Mouse (Mus musculus): ENCODE results near the gene Kcnn3.

The Kcnn3 gene

DNA sequence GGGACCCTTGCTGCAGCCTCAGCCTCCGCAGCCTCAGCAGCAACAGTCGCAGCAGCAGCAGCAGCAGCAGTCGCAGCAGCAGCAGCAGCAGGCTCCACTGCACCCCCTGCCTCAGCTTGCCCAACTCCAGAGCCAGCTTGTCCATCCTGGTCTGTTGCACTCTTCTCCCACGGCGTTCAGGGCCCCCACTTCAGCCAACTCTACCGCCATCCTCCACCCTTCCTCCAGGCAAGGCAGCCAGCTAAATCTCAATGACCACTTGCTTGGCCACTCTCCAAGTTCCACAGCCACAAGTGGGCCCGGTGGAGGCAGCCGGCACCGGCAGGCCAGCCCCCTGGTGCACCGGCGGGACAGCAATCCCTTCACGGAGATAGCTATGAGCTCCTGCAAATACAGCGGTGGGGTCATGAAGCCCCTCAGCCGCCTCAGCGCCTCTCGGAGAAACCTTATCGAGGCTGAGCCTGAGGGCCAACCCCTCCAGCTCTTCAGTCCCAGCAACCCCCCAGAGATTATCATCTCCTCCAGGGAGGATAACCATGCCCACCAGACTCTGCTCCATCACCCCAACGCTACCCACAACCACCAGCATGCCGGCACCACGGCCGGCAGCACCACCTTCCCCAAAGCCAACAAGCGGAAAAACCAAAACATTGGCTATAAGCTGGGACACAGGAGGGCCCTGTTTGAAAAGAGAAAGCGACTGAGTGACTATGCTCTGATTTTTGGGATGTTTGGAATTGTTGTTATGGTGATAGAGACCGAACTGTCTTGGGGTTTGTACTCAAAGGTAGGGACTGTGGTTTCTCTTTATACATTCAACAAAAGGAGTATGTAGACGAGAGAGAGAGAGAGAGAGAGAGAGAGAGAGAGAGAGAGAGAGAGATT is 896 bp downstream of the Kcnn3 start:
- DNase-seq: peak; percentile 62 to 76

DNA sequence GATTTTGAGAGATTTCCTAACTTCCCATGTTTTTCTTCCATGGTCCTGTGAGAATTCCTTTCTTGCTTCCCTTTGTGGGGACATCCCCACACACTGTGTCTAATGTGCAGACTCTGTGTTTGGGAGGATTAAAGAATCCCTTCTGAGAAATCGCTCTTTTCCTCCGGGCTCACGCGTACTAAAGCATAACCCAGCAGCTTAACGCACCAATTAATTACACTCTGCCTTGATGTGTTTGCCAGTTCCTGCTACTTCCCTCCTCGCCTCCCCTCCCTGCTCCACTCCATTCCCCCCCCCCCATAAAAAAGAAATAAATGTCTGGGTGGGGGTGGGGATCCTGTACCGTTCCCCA is 1.5 kb downstream of the Kcnn3 start:
- DNase-seq: no peak

DNA sequence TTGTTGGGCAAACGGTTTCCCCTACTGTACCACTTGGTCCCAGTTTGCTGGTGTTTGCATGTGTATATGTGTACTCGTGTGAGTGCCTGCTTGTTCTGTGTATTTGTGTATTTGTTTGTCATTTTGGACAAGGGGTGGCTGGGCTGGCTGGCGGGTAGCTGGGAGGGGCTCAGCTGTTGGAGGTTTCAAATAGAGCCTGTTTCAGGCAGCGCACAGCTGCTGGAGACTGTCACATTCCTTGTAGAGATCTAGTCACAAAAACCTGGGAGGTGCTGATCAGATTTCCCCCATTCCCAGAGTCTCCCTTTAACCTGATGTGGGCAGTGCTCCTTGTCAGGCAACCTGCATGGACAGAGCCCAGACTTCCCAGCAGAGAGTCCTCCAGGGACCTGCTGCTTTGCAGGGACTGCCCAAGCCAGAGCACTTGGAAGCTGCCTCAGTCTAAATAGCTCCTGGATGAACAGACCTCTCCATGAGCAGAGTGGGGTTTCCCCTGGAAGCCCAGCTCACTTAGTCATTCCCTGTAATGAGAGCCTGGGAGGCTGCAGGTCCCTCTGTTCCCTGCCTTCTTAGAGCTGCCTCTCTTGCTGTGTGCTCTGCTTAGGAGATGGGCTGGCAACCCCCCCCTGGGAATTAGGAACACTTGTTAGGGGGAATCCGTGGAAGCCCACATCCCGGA is 2.6 kb downstream of the Kcnn3 start:
- no peak for DNase-seq

DNA sequence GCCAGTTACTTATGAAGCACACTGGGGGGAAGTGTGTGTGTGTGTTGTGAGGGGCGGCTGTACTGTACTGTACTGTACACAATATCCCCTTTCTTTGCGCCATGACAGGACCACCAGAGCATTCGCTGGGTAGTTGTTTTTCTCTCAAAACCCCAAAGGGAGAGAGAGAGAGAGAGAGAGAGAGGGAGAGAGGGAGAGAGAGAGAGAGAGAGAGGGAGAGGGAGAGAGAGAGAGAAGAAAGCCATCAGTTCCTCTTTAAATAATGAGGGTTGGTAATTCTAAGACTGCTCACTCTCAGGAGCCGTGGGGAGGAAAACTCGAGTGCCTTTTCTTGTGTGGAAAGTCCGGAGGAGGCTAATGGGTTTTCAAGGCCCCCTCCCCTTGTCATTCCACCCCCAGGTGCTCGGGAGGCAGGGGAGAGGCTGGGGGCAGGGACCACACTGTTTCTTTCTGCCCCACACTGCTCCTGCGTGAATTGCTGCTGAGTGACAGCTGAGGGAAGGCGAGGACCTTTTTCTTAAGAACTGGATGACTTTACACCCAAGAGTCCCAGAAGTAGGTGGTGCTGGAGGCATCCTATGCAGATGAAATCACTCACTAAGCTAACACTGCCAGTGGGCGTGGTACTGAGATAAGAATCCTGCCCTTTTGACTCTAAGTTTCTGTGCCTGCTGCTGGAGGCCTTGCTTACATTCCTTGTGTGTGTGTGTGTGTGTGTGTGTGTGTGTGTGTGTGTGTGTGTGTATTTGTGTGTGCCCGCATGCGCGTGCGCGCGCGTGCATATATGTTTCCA is 6.5 kb downstream of the Kcnn3 start:
- peak; percentile 43 to 53 for DNase-seq

DNA sequence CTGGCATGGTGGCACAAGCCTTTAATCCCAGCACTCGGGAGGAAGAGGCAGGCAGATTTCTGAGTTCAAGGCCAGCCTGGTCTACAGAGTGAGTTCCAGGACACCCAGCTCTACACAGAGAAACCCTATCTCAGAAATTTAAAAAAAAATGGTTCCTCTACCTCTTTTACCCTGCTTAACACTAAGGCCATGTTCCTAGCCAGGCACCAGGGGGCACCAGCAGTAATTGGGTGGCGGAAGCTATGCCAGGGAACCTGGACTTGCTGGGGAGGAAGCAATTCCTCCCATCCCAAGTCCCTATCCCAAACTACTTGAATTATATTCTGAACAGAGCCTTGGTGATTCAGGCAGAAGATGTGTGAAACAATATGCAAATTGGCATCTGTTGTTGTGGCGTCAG is 9.8 kb downstream of the Kcnn3 start:
- DNase-seq: no peak

DNA sequence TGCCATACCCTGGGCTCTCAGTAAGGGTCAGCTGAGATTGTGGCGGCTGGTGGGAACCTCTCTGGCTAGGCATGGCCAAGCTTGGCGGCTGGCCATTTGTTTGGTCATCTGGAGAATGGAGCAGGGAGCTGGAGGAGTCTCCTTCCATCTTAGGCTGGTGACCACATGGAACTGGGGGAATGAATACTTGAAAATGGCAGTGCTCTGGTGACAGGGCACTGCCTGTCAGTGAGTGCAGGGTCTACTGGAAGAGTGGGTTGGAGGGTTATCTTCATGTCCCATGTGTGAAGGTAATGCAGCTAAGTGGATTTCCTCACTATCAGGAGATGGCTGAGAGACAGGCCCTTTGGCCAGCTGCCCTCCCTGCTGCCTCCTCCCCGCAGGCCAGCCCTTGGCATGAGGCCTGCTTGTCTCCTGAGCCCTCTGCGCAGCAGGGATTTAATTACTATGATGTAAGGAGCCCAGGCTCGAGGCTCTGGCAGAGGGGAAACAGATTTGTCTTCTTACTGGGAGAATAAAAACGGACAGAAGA is 14.7 kb downstream of the Kcnn3 start:
- peak; percentile 29 to 34 for DNase-seq

DNA sequence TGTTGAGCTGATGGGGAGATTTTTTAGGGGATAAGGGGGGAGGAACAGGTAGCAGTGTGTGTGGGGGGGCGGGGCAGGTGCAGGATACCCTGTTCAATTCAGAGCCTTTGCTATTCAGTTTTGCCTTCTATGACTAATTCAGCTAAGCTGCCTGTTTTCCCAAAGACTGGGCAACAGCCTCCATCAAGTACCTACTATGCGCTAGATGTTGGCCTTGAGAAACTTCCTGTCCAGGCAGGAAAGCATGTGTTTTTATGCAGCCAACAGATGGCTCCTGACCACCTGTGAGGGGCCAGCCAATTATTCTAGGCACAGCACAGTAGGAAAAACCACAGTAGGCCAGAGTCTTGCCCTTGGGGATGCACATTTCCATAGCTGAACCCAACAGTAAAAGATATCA is 15.2 kb downstream of the Kcnn3 start:
- no peak for DNase-seq

DNA sequence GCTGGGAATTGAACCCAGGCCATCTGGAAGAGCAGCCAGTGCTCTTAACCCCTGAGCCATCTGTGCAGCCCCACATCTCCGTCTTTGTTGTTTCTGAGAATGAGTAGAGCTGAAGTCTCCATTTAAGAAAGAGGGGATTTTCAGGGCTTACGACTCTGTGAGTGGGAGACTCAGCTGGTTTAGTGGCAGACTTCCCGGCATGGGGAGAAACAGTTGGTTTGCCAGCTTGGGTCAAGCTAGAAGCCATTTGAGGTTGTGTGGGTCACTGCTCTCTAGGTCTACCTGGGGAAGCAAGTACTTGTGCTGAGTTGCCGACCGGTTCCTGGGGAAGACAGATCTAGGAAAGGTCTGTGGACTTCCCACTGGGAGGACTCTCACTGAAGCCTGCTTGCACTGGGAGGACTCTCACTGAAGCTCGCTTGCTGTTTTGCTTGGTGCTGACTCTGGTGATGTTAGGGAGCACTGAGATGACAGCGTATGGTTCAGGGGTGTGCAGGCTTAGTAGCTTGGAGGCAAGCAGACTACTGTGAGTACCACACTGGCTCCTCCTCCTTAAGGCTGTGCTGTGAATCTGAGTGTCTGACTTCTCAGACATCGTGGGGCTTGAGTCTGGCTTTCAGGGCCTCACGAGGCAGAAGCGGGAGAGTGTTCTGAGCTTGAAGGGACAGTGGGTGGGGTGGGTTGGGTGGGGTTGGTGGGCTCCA is 19.2 kb downstream of the Kcnn3 start:
- no peak for DNase-seq

DNA sequence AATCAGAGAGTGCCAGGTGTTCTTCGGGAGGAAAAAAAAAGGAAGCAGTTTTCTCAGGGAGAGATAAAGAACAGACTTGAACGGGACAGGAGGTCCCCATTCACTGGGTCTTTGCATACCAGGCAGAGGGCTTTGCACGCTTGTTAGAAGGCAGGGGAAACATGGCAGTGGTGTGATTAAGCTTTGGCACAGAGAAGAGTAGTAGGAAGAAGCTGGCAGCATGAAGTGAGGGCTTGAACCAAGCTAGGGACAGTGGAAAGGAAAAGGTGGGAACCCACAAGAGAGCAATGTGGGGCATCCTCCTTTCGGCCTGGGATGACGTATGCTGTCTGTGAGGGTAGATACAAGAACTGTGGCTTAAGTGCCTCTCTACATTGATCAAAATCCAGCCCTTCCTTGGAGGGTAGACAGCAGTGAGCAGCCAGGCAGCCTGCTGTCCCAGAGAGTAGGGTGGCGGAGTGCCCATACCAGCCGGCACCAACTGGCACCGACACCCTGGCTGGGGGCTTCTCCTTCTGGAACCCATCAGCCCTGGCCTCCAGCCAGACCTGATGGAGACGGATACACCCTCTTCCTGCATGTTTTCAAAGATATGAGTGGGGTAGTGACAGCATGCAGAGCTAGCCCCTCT is 19.9 kb downstream of the Kcnn3 start:
- no peak for DNase-seq

DNA sequence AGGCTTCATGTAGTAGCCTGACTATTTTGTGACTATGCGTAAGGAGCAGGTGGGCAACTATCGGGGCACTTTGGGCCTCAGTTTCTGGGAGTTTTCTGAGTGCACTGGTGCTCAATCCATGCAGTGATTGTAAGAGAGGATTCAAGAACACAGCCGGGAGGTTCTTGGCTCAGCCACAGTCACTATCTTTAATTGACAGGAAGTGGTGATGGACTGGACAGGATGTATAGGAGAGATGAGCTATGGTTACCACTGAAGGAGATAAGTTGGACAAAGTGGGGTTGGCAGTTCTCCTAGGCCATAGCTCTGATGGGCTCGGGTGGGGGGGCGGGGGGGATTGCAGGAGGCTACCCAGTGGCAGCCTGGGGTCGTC is 20.4 kb downstream of the Kcnn3 start:
- DNase-seq: no peak

DNA sequence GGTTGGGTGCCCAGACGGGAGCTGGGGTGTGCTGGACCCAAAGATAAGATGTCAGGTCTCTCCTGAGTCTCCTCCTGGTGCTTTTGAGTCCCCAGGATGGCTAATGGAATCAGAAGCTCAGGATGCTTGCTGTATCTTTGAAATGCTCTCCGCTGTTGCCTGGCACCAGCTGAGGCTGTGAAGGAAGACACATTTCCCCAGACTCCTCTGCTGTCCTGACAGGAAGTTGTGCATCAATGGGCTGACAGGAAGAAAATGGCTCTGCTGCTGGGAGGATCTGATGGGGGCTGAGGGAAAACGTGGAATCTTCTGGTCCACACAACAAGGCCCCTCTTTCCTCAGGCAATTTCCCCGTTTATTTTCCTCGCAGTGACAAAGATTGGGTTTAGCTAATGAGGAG is 27.0 kb downstream of the Kcnn3 start:
- DNase-seq: no peak

DNA sequence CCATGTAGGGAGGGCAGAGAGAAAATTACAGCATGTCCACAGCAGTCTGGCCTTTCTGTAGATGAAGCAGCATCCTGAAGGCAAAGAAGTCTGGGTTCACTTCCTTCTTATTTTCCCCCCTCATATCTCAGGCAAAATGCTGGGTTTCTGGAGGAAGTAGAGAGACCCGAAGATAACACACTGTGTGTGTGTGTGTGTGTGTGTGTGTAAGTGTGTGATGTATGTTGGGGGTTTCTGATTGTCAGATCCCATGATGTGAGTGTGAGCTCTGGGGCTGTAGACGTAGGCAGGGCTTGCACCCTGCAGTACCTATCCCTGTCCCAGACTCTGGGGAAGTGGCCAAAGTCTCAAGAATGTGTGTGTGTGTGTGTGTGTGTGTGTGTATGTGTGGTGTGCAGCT is 28.8 kb downstream of the Kcnn3 start:
- DNase-seq: no peak

DNA sequence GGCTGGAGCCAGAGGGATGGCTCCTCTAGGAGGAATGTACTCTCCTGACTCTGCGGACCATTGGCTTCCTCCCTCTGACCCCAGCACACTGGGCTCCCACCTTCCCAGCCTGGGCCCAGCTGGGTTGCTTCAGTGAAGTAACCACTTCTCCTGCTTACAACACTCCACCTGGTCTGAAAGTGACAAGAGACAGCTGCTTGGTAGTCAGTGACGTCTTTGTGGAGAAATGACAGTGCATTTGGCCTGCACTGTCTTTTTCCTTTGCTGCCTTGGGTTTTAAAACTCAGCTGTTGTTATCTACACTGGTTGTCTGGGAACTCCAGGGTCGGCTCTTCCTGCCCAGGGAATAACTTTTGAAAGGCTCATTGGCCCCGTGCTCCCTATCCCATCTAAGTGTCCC is 29.5 kb downstream of the Kcnn3 start:
- peak in 1 of 2 experiments; percentile 10 for DNase-seq

DNA sequence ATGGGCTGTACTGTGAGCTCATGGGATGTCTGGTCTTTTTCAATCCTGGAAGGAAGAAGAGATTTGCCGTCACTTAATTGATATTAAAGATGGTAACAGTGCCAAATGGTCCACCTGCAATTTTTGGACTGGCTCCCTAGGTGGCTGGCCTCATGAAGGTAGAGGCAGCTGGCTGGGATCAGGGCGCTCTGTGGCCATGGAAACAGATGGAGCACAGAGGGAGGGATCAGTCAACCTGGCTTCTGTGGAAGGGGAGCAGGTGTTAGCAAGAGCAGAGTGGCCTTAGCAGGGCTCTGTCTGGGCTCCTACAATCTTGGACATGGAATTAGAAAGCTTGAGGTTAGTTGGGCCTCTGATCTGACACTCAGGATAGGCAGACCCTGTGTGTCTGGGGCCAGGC is 31.9 kb downstream of the Kcnn3 start:
- DNase-seq: no peak

DNA sequence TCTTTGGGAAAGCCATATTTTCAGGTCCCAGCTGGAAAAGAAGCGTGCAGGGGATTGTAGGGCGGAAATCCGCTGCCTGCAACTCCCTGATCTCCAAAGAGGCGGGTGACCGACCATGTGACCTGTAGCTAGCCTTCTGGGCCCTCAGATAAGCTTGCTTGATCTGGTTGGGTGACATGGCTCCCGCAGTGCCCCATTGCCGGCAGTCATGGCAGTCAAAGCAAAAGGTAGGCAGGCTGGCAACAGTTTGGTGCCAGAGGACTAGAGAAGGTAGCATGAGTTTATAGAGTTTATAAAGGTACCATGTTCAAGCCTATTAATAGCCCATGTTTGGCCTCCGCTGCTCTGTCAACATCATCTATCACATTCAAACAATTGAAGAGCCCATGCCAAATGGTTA is 33.5 kb downstream of the Kcnn3 start:
- DNase-seq: no peak

DNA sequence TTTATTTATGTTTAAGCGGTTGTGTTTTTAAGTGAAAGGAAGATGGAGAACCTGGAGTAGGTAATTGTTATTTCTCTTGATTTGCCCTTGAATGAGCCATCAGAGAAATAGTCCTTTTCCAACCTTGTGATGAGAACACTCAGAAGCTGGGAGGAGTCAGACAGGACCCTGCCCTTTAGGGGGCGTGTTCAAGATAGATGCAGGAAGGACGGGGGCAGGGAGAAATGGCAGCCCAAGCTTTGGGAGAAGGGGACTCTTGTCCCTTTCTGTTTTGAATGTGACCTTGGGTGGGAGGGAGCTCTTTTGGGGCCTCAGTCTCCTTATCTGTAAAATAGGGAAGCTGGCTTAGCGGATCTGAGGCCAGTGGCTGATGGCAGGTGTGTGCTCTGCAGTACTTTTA is 34.0 kb downstream of the Kcnn3 start:
- DNase-seq: no peak

DNA sequence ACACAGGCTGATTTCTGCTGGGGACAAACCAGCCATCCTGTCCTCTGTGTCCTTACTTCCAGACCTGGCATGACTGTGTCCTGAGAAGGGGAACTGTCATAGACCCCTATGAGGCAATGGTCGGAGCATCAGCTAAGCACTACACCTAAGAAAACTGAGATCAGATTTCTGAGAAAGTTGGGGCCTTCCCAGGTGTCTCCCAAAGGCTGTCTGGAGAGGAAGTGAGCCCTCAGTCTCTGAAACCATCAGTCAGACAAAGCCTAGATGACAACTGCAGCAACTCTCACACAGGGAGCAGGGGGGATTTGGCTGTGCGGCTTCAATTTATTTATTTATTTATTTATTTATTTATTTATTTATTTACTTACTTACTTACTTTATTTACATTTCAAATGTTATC is 34.6 kb downstream of the Kcnn3 start:
- no peak for DNase-seq

DNA sequence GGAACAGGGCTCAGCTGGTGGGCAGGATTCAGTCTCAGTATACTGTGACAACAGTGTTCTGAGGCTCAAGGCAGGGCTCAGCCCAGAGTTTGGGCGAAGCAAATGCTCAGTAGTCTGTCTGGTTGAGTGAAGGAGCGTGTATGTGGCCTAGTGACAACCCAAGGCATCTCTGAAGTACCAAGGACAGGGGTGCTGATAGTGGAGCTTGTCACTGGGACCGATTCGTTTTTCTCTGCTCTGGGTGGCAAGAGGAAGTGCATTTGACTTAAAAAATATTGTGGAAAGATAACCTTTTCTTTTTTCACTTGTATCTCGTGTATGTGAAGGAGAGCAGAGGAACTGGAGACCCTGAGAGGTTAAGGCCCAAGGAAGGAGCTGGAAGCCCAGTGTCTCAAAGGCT is 37.8 kb downstream of the Kcnn3 start:
- no peak for DNase-seq

DNA sequence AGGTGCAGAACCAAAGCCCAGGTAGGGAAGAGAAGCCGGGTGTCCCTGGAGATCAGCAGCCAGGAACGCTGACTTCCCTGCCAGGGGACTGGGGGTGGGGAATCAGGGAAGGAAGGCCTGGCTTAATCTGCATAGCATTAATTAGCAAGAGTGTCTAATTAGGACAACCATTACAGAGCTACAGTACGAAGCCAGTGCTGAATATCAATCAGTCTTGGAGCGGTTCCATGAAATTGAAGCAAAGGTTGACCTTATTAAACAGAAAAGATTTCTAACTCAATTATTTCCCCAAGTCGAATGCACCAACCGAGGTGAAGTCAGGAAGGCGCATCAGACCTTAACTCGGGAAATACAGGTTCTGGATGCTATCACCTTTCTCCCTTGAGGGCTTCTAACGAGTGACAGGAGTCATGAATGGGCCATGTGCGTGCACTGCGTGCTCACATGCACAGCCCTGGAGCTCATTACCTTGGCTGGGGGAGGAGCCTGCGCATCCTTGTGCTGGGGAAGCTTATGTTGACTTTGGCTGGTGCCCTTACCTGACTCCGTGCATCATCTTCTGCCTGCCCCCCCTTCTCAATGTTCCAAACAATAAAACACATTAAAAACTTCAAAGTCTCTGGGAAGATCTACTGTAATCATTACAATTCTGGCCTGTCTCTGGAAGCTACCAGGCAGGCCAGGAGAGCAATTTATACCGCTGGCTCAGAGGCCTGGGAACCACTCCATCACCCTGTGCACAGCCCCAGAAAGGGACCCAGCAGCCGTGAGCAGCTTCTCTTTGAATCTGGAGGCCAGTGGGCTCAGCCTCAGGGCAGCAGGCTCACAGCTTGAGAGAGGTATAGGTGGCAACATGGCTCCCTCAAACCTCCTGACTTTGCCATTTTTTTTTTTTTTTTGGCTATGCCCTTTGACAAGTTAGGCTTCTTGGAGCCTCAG is 39.3 kb downstream of the Kcnn3 start:
- DNase-seq: no peak

DNA sequence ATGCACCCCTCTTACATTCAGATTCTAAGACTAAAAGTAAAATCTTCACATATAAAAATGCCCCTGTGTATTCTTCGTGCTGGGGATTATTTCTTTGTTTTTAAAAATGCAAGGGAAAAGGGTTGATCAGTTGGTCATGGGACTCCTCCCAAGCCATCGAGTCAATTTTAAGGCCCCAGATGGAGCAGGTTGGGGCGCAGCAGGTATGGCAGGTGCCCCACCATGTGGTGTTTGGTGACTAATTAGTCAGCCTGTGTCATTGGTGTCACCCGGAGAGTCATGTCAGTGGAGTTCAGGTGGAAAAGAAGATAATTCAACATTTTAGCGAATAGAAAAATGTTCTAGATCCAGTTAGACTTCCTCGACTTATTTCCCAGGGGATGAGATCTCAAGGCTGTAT is 41.4 kb downstream of the Kcnn3 start:
- no peak for DNase-seq

DNA sequence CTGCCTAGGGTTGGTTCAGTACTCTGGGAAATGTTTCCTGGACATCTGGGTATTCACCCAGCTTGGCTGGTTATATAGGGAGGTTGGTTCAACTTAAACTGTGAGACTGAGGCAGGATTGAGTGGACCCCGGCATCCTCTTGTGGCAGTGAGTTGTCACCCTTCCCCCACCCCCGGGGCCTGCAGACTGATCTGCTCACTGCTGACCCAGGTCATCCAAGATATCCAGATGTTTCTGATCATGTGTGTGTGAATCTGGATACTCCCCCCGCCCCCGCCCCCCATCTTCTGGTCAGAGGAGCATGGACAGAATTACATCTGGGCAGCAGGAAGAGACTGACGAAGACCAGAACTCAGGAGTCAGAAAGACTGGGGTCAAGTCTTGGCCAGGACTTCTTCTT is 45.4 kb downstream of the Kcnn3 start:
- no peak for DNase-seq

Data from lung, adult 18-20 months (tissue).